Mouse (Mus musculus) limb, embryonic 14.5 days (tissue): Measurements from ENCODE around the gene Isg20l2. TPM values are rescaled to one million over a fixed set of nuclear protein-coding genes. Genes with fewer than 3 reads are reported as not detected.

Experiments
- ATAC-seq: fragments of 200-750 bp; cut with Nextera tagmentation; 2 replicates; pipeline ENCODE4 v1.8.0; 2017; ENCODE audit warnings: low read depth, moderate number of reproducible peaks, moderate TSS enrichment; ENCODE audit not compliant: low FRiP score
- DNase-seq: peaks from one replicate; pipeline ENCODE4 v3.0.0-alpha.2; 2015; ENCODE audit warnings: low spot score
- H3K27ac ChIP-seq: fragments of 300-500 bp; sonication (generic); replicated peaks from 2 replicates; pipeline ENCODE4 v1.5.1; 2014; ENCODE audit warnings: low read depth, mild to moderate bottlenecking, low read length, moderate library complexity, mixed read lengths
- H3K27me3 ChIP-seq: fragments of 300-500 bp; sonication (generic); 2 replicates; pipeline ENCODE4 v1.6.1; 2014; ENCODE audit warnings: low read length, mixed read lengths; ENCODE audit not compliant: control insufficient read depth, insufficient read depth
- H3K36me3 ChIP-seq: fragments of 300-500 bp; sonication (generic); 2 replicates; pipeline ENCODE4 v1.6.1; 2014; ENCODE audit warnings: mild to moderate bottlenecking, low read length, moderate library complexity, mixed read lengths; ENCODE audit not compliant: control insufficient read depth, insufficient read depth
- H3K4me1 ChIP-seq: fragments of 300-500 bp; sonication (generic); 2 replicates; pipeline ENCODE4 v1.6.1; 2014; ENCODE audit warnings: antibody characterized with exemption, low read length, mixed read lengths; ENCODE audit not compliant: control insufficient read depth, insufficient read depth
- H3K4me2 ChIP-seq: fragments of 300-500 bp; sonication (generic); replicated peaks from 2 replicates; pipeline ENCODE4 v1.6.1; 2014; ENCODE audit warnings: low read depth, mild to moderate bottlenecking, low read length, moderate library complexity; ENCODE audit not compliant: severe bottlenecking
- H3K4me3 ChIP-seq: fragments of 300-500 bp; sonication (generic); replicated peaks from 2 replicates; pipeline ENCODE4 v1.5.1; 2014; ENCODE audit warnings: low read length
- H3K9ac ChIP-seq: fragments of 300-500 bp; sonication (generic); 2 replicates; pipeline ENCODE4 v1.6.1; 2014; ENCODE audit warnings: mild to moderate bottlenecking, low read depth, low read length, moderate library complexity; ENCODE audit not compliant: severe bottlenecking
- H3K9me3 ChIP-seq: fragments of 300-500 bp; sonication (generic); 2 replicates; pipeline ENCODE4 v1.6.1; 2016; ENCODE audit warnings: low read length; ENCODE audit not compliant: control insufficient read depth
- POLR2A ChIP-seq: fragments of 200-500 bp; IDR thresholded peaks from 2 replicates; pipeline ENCODE4 v1.8.0; 2012; ENCODE audit warnings: inconsistent platforms, mild to moderate bottlenecking, moderate library complexity, borderline replicate concordance; ENCODE audit not compliant: insufficient read depth, insufficient read length; ENCODE audit errors: extremely low read depth
- WGBS: fragments of 180-500 bp; shearing (Covaris S2); extraction: QIAGEN DNeasy Blood & Tissue Kit; methylation state at CpG from one replicate; pipeline ENCODE4 v1.1.7; 2014; 5-methylcytosine and 5-hydroxymethylcytosine counted together
- polyA plus RNA-seq, 2 experiments: library from polyadenylated mRNA; depleted of rRNA in 1 of 2; stranded (reverse) in 1 of 2; unstranded in 1 of 2; fragments of >200 nt; fragmentation: Nextera tagmentation in 1 of 2; extraction: Ambion mirVana in 1 of 2; gene quantifications; 2 replicates each; pipeline versions ENCODE4 v1.2.1 to v1.2.3; 2012 to 2014

Gene Isg20l2
- polyA plus RNA-seq, 2 experiments, result 26.7 to 39.7 TPM

DNA sequence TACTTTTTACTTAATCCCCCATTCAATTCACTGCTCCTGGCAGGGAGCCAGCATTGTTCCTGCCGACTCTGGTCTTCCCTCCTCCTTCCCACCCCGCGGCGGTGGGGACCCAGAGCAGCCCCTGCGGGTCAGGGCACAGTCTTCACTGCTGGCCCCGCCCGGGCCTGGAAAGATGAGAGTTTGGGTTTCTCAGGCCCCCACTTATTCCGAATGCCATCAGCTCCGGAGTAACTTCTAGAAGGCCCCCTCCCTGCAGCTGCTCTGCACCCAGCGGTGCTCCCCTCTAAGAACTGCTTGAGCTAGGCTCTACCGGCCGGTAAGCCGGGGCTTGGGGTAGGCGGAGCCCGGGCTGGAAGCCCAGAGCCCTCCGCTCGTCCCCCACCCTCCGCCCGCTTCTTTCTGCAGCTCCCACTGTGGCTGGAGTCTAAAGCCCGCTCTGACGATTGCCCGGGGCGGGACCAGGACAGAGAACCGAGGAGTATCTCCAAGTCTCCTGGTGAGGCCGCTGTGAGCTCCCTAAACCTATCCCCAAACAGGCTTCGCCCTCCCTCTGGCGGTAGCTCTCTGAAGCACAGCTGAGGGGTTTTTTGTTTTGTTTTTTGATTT, 30.6 kb downstream of the Isg20l2 start:
- Histone ChIP-seq H3K4me2 (peak overlapping the region; percentile 47), H3K36me3 (no peaks in the 10 kb centered on the region), H3K9me3 (no peaks in the 10 kb centered on the region), H3K9ac (peak overlapping the region; percentile 51), H3K4me3 (peak overlapping the region; percentile 33), H3K27me3 (no peaks in the 10 kb centered on the region), H3K27ac (peak overlapping the region; percentile 92), H3K4me1 (peaks cover 29% of the 10 kb centered on the region)
- TF ChIP-seq POLR2A, result peak; percentile 60; the same call in 1 of the 2 replicates
- peak; percentile 98 for DNase-seq
- ATAC-seq, result peak; percentile 98
- WGBS, result 4% methylated on average over 23 of the region's 27 CpGs

DNA sequence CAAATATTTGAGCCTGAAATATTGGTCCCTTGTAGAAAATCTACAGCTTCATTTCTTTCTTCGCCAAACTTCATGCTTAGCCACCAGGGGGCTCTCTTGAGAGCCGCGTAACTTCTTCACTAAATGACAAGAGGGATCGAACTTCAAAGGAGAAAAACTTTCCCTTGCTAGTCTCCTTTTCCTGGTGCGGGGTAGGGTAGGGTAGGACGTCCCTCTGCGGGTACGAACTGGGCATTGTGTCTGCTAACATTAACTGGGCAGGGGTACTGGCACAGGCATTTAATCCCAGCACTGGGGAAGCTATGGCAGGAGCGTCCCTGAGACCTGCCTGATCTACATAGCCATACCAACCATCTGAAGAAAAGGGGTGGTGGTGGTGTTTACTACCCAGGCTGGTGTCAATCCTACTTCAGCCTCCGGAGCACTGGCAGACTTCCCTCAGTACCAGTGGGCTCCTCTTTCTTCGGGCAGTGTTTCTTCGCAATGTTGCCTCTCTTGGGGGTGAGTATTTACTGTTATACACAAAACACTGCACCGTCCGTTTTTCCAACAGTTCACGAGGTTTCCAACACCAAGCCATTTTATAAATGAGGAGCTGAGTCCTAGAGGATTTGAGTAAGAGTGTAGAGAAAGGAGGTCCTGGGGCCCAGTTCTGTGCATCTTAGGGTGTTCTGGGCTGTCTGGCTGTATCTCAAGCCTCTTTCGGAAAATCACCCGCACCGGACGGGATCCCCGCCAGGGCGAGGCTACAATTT, 40.2 kb downstream of the Isg20l2 start:
- no peak for ATAC-seq
- no peak overlapping the region; the same call in 1 of the 2 replicates for H3K27ac ChIP-seq

DNA sequence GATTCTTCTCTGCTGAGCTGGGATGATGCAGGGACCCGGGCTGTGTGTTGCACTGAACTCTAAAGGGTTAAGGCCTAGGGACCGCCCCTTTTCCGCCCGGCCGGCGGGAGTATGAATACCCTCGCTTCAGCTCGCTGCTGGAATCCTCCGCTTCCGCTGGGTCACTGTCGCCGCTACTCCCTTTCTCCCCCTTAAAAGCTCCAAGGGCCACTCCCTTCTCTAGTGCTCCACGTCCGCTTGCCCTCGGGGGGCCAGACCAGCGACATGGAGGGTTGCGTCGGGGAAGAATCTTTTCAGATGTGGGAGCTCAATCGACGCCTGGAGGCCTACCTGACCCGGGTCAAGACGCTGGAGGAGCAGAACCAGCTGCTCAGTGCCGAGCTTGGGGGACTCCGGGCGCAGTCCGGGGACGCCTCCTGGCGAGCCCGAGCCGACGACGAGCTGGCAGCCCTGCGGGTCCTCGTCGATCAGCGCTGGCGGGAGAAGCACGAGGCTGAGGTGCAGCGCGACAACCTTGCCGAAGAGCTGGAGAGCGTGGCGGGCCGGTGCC, 40.9 kb downstream of the Isg20l2 start, which contains the start of gene Nes:
Gene Nes (plus strand): TSS at position 140 of the 550 bp plus-strand sequence.
- Histone ChIP-seq H3K9ac (peak within 1 kb of the TSS; percentile 57), H3K4me1 (peaks cover 27% of the 10 kb centered on the region), H3K27me3 (peaks cover 26% of the 10 kb centered on the region), H3K4me2 (peak within 1 kb of the TSS; percentile 92), H3K36me3 (no peaks in the 10 kb centered on the region), H3K4me3 (peak within 1 kb of the TSS; percentile 48), H3K9me3 (no peaks in the 10 kb centered on the region), H3K27ac (peak within 1 kb of the TSS; percentile 48)
- peak; percentile 78 for ATAC-seq
- no peak for TF ChIP-seq POLR2A
- DNase-seq, result peak; percentile 80
- under 1% methylated on average over 38 of the region's 44 CpGs for WGBS

More for the DNA sequence above, 40.2 kb downstream of the Isg20l2 start:
- Histone ChIP-seq H3K9me3 (no peaks in the 10 kb centered on the region), H3K4me2 (peak overlapping the region; percentile 92), H3K27me3 (peaks cover 26% of the 10 kb centered on the region), H3K4me3 (peak overlapping the region; percentile 48), H3K9ac (no peak overlapping the region), H3K4me1 (peaks cover 27% of the 10 kb centered on the region), H3K36me3 (no peaks in the 10 kb centered on the region)
- TF ChIP-seq POLR2A, result no peak
- under 1% methylated on average over 21 of the region's 21 CpGs for WGBS
- DNase-seq, result peak; percentile 74

DNA sequence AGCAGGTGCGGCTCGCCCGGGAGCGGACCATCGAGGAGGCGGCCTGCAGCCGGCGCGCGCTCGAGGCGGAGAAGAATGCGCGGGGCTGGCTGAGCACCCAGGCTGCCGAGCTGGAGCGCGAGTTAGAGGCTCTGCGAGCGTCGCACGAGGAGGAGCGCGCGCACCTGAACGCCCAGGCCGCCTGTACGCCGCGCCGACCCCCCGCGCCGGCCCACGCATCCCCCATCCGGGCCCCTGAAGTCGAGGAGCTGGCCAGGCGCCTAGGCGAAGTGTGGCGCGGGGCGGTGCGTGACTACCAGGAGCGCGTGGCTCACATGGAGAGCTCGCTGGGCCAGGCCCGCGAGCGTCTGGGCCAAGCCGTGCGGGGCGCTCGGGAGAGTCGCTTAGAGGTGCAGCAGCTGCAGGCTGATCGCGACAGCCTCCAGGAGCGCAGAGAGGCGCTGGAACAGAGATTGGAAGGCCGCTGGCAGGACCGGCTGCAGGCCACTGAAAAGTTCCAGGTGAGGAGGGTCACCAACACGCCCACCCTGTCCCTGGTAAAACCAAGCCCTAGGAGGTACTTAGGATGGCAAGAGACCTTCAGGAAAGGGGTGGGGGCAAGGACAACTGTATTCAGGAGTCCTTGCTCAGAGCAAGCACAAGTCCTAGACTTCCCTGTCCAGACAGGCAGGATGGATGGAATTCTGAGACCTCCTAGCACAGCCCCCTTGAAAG, 41.5 kb downstream of the Isg20l2 start:
- ATAC-seq (peak; percentile 21; the same call in 1 of the 2 replicates), DNase-seq (no peak)
- no peak for TF ChIP-seq POLR2A
- Histone ChIP-seq H3K9ac (peak overlapping the region; percentile 57), H3K36me3 (no peaks in the 10 kb centered on the region), H3K4me1 (peaks cover 27% of the 10 kb centered on the region), H3K9me3 (no peaks in the 10 kb centered on the region), H3K27me3 (peaks cover 26% of the 10 kb centered on the region), H3K4me2 (peak overlapping the region; percentile 92), H3K4me3 (peak overlapping the region; percentile 48), H3K27ac (peak overlapping the region; percentile 48; the same call in 1 of the 2 replicates)
- WGBS, result under 1% methylated on average over 41 of the region's 60 CpGs
